Mouse (Mus musculus) frontal cortex, postnatal 36 days (tissue): ENCODE results near the gene Zfyve27.

Experiments used
- DNase-seq, 2 experiments: peaks; one replicate each; pipeline ENCODE4 v3.0.0; 2022; ENCODE audit warnings: low spot score in 2 of 2

Gene Zfyve27

GRCm38 (mm10) chr19:42163764-42164163 is at the start of gene Zfyve27:
Gene Zfyve27 (plus strand): TSS chr19:42163951.
- DNase-seq: no peak

DNA sequence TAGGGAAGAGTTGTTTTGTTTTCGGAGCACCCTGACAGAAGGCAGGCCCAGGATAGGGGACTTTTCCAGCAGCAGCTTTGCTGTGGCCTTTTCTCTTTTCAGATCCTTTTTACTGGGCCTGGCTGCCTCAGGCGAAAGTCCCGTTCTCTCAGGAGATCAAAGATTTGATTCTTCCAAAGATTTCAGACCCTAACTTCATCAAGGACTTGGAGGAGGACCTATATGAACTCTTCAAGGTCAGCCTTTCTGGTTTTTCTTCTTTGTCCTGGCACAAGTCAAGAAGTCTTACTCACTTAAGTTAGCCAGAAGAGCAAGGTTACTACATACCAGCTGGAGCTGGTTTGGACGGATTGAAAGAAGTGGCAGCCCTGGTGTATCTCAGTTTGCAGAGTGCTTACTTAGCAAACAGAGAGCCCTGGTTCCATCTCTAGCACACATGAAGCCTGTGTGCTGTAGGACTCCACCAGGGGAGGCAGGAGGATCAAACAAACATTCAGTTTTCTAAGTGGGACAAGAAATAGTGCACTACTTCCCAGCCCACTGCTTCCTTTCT is 47.9 kb upstream of the Zfyve27 start:
- DNase-seq: no peak

DNA sequence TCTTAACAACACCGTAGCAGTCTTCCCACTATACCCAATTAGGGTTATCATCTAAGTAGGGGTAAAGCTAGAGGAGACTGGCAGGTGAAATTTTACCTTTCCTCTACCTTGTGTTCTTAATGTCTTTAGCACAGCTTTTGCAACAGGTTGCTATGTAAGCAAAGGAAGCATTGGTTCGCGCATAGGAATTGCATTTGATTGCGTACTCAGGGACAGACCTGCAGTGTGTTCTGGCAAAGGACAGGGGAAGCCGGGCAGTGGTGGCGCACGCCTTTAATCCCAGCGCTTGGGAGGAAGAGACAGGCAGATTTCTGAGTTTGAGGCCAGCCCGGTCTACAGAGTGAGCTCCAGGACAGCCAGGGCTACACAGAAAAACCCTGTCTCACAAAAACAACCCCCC is 45.6 kb upstream of the Zfyve27 start:
- no peak for DNase-seq

- no peak for DNase-seq
Observed at GRCm38 (mm10) chr19:42118596-42118995, 45.2 kb upstream of the Zfyve27 start.

DNA sequence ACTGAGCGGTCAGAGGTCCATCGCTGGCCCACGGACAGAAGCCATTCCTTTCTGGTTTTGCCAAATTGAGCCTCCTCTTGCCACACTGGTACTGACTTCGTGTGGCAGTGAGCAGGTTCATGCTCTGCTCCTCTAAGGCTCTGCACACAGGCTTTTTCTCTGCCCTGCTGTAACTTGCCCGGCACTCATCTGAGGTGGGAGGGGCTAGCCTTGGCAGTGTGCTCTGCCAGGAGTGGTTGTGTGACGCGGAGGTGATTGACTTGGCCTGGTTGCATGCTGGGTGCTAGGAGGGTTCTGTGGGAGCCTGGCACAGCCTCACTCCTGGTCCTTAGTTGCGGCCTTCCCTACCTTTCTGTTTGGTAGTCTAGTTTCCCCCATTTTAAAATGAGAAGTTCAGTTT is 43.3 kb upstream of the Zfyve27 start:
- DNase-seq: no peak

GRCm38 (mm10) chr19:42124684-42125083 is 39.1 kb upstream of the Zfyve27 start:
- no peak for DNase-seq

- DNase-seq: no peak
Observed at GRCm38 (mm10) chr19:42125501-42126218, 38.1 kb upstream of the Zfyve27 start.

GRCm38 (mm10) chr19:42126219-42126605 is 37.5 kb upstream of the Zfyve27 start:
- DNase-seq: no peak

- DNase-seq: no peak
Observed at GRCm38 (mm10) chr19:42127024-42127423, 36.7 kb upstream of the Zfyve27 start.

DNA sequence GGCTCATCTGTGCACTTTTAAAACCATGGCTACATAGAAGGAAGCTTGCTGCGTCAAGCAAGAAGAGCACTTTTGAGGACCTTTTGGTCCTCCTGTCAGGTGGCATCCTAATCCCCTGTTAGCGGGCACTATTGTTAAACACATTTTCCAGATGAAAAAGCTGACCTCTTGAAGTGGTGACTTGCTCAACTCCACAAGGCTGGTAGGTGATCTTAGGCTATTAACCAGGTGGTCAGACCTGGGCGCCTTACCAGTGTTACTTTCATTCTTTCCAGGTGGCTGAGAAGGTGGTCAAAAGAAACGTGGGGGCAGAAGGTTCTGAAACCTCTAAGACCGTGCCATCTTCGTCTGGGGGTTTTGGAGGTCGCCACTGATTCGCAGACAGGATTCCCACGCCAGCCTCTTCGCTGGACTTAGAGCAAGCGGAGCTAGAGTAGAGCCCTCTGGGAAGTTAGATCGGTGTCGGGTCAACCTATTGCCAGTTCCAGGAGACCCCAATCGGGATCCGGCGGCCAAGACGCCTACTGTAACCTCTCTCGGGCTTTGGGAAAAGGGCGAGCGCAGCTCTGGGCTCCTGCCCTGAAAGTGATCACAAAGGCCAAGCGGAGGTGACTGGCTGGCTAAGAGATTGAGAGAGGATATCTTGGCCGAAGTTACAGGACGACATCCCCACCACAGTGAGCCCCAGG is 35.6 kb upstream of the Zfyve27 start:
- peak in 1 of 2 experiments; percentile 36 for DNase-seq

DNA sequence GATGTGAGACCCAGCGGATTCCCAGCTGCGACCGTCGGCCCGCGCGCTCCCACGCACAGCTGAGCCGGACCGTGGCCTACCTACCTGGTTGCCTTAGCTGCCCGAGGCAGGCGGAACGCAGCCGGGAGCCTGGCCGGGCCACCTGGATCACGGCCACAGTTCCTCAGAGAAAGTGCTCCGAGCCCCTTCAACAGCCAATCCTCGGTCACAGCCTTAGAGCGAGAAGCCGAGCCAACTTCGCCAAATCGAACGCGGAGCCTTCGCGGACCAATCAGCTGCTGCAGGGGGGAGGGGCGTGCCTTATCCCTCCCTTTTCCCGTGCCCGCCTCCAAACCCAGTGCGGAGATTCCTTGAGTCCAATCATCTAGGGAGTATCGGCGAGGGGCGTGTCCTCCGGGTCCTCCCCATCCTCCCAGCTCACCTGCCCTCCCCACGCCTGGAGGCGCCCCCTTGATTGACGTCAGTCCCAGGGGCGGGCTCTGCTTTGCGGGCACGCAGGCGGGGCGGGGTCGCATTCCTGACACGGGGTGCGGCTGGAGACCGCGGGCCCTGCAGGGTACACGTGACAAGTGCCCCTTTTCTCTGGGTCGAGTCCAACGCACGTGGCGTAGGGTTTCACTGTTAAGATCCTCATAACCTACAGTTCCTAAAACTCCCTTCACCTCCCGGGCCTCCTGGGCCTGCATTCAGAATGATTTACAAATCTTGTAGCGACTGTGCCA is 34.8 kb upstream of the Zfyve27 start, which contains the start of gene Avpi1:
Gene Avpi1, minus strand, starts transcription at position 273 of the 722 bp plus-strand sequence.
- DNase-seq: peak; percentile 96 to 99

- DNase-seq: peak in 1 of 2 experiments; percentile 52
Observed at GRCm38 (mm10) chr19:42129509-42130293, 34.0 kb upstream of the Zfyve27 start.

- no peak for DNase-seq
Observed at GRCm38 (mm10) chr19:42130294-42130606, 33.5 kb upstream of the Zfyve27 start.

- no peak for DNase-seq
Observed at GRCm38 (mm10) chr19:42131101-42131500, 32.6 kb upstream of the Zfyve27 start.

GRCm38 (mm10) chr19:42135070-42135469 is 28.7 kb upstream of the Zfyve27 start:
- no peak for DNase-seq

DNA sequence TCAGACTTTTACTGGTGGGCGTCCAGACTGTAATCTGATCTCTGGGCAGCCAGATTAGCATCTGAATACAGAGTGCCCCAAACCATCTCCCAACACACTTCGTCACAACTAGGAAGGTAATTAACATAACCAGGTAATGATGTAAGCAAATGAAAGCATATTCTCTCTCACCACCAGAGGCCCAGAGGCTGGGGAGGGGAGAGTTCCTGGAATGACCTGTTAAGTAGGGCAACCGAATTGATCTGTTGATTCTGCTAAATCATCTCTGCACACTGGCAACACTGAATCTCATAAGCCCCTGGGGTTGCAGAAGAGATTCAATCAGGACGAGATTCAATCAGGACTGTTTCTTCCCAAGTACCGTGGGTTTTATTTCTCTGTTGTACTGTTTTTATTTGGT is 27.6 kb upstream of the Zfyve27 start:
- DNase-seq: no peak

DNA sequence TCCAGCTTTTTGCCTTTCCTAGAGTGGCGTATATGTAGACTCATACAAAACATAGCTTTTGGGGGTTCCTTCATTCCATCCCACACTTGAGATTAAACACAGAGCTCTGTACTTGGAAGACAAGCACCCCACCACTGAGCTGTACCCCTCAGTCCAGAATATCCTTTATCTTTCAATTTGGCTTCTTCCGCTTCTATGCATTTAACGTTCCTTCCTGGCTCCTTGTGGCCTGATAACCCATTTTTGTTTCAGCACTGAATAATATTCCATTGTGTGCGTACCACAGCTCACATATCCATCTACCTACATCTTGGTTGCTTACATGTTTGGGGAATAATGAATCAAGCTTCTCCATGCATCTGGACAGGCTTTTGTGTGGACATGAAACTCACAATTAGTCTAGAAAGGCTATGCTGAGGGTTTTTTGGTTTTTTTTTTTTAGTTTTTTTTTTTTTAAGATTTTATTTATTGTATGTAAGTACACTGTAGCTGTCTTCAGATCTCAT is 26.5 kb upstream of the Zfyve27 start:
- DNase-seq: no peak

GRCm38 (mm10) chr19:42138517-42139285 is 25.1 kb upstream of the Zfyve27 start:
- no peak for DNase-seq

DNA sequence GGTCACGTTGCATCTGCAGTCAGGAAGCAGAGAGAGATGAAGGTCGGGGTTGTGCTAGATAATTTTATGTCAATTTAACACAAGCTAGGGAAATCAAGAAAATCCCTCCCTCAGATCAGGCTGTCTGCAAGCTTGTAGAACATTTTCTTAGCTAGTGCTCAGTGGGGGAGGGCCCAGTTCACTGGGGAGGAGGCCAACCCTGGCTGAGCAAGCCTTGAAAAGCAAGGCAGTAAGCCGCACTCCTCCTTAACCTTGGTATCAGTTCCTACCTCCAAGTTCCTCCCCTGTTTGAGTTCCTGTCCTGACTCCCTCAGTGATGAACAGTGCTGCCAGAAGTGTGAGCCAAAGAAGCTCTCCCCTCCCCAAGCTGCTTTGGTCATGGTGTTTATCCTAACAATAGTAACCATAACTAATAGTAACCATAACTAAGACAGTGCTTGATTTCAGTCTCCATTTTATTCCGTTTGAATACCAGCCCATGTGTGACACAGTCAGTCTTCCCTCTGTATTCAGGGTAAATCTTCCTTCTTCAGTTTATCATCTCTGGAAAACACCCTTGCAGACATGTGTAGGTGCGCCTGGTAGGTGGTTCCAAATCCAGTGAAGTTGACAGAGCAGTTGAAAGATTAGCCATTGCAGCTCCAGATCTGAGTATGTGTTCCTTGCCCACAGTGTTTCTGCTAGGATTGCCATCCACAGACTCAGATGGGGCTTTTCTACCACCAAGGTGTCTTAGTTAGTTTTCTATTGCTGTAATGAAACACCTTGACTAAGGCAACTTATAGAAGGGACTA is 23.8 kb upstream of the Zfyve27 start:
- no peak for DNase-seq

- no peak for DNase-seq
Observed at GRCm38 (mm10) chr19:42141998-42142397, 21.8 kb upstream of the Zfyve27 start.
